Mouse (Mus musculus) heart, embryonic 14.5 days (tissue): ENCODE measurements around the gene Svep1. TPM values are rescaled to one million over a fixed set of nuclear protein-coding genes. Genes with fewer than 3 reads are reported as not detected.
A peak's percentile ranks its signal among the peaks of the same experiment; 100 is the strongest.

ENCODE experiments used
- ATAC-seq: fragments of 200-750 bp; cut with Nextera tagmentation; 2 replicates; pipeline ENCODE4 v1.8.0; 2017; ENCODE audit warnings: low read depth, moderate TSS enrichment; ENCODE audit not compliant: insufficient number of reproducible peaks, insufficient read depth, low FRiP score
- H3K27ac ChIP-seq, 2 experiments: fragments of 200-500 bp in 1 of 2; fragments of 300-500 bp in 1 of 2; sonication (generic) in 1 of 2; replicated peaks in 1 of 2; 2 replicates each; pipeline ENCODE4 v1.5.1; 2012 to 2014; ENCODE audit warnings: low read depth in 2 of 2, low read length in 2 of 2, control low read depth in 1 of 2, mild to moderate bottlenecking in 1 of 2, mixed read lengths in 1 of 2; ENCODE audit not compliant: control insufficient read depth in 1 of 2, insufficient read depth in 1 of 2
- H3K27me3 ChIP-seq: fragments of 300-500 bp; sonication (generic); 2 replicates; pipeline ENCODE4 v1.6.1; 2014; ENCODE audit warnings: mild to moderate bottlenecking, low read length, control low read depth; ENCODE audit not compliant: control insufficient read depth, insufficient read depth
- H3K36me3 ChIP-seq: fragments of 300-500 bp; sonication (generic); 2 replicates; pipeline ENCODE4 v1.6.1; 2014; ENCODE audit warnings: mild to moderate bottlenecking, control low read depth, low read length, mixed read lengths; ENCODE audit not compliant: control insufficient read depth, insufficient read depth
- H3K4me1 ChIP-seq, 2 experiments: fragments of 200-500 bp in 1 of 2; fragments of 300-500 bp in 1 of 2; sonication (generic) in 1 of 2; 2 replicates each; pipeline ENCODE4 v1.6.1; 2012 to 2014; ENCODE audit warnings: low read length in 2 of 2, control low read depth in 1 of 2, mixed read lengths in 1 of 2; ENCODE audit not compliant: control insufficient read depth in 2 of 2, insufficient read depth in 2 of 2
- H3K4me2 ChIP-seq: fragments of 300-500 bp; sonication (generic); 2 replicates; pipeline ENCODE4 v1.6.1; 2014; ENCODE audit warnings: mild to moderate bottlenecking, low read length
- H3K4me3 ChIP-seq, 2 experiments: fragments of 200-500 bp in 1 of 2; fragments of 300-500 bp in 1 of 2; sonication (generic) in 1 of 2; 2 replicates each; pipeline ENCODE4 v1.5.1; 2012 to 2014; ENCODE audit warnings: low read length in 2 of 2, mild to moderate bottlenecking in 2 of 2, control low read depth in 1 of 2, low read depth in 1 of 2, moderate library complexity in 1 of 2; ENCODE audit not compliant: control insufficient read depth in 1 of 2, insufficient read depth in 1 of 2
- H3K9ac ChIP-seq: fragments of 300-500 bp; sonication (generic); 2 replicates; pipeline ENCODE4 v1.6.1; 2014; ENCODE audit warnings: mild to moderate bottlenecking, low read length
- H3K9me3 ChIP-seq: fragments of 300-500 bp; sonication (generic); 2 replicates; pipeline ENCODE4 v1.6.1; 2016; ENCODE audit warnings: low read length, control low read depth; ENCODE audit not compliant: control insufficient read depth
- WGBS: fragments of 180-500 bp; shearing (Covaris S2); extraction: QIAGEN DNeasy Blood & Tissue Kit; methylation state at CpG from one replicate; pipeline ENCODE4 v1.1.7; 2014; 5-methylcytosine and 5-hydroxymethylcytosine counted together
- polyA plus RNA-seq: library from polyadenylated mRNA; unstranded; fragments of >200 nt; fragmentation: Nextera tagmentation; extraction: Ambion mirVana; gene quantifications from 2 replicates; pipeline ENCODE4 v1.2.1, GENCODE M21; 2014

The Svep1 gene
- 2.4 and 2.8 TPM in 2 replicates for polyA plus RNA-seq

DNA sequence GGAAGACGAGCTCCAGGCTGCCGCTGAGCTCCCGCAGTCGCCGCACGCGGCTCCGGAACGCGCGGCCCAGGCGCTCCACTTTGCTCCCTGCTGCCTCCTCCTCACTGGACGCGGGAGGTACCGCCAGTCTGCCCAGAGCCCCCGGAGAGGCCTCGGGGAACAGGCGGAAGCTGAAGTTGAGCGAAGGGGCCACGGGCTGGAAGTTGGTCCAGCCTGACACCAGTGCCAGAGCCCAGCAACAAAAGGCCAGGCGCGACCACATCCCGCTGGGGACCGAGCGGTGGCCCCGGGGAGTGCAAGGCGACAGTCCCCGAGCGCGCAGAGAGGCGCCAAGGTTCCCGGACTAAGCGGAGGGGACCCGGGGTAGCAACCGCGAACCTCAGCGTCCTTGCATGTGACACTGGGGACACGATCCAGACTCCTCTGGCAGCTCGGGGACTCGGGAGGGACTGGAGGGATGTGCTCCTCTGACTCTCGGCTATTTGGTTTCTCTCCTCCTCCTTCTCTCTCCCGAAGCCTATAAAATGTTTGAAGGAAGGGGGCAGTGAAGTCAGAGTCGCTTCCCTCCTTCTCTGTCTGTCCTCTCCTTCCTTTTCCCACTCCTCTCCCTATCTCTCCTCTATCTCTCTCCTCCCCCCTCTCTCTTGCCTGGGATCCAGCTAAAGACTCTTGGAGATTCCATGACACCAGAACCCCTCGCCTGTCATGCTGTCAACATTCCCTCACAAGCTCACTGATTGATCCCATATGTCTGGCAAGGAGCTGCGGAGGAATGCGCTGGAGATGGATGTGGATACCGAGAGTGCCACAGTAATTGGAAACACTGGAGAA is at the start of gene Svep1:
Gene Svep1, minus strand, starts transcription at position 745 of the 831 bp plus-strand sequence.
- Histone ChIP-seq H3K4me3 (peak within 1 kb of the TSS; percentile 56 to 60), H3K9ac (peak within 1 kb of the TSS; percentile 68), H3K27me3 (peaks cover 70% of the 10 kb centered on the region), H3K4me2 (peak within 1 kb of the TSS; percentile 94), H3K4me1 (peaks cover 0 to 12% of the 10 kb centered on the region in 2 experiments), H3K9me3 (no peaks in the 10 kb centered on the region), H3K36me3 (no peaks in the 10 kb centered on the region), H3K27ac (peak within 1 kb of the TSS; percentile 4 to 15; a peak in 1 of 4 replicates)
- WGBS: 1% methylated on average over 47 of the region's 47 CpGs
- ATAC-seq: peak; percentile 68; the same call in 1 of the 2 replicates

DNA sequence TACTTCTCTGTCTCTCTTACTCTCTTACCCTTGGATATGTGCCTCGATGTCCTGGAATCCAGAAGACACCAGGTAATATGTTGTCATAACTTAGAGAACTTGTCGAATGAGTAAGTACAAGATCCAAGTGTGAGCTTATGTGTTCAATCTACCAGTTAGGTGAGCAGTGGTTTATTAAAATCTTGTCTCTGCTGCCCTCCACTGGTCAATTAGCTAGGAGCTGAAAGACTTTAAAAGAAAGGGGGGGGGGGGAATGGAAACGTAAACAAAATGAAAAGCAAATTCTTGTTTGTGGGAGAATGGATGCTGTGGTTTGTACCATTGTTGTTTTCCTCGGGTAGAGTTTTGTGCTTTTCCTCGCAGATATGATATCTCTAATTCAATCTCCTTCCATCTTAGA is 46.8 kb upstream of the Svep1 start:
- Histone ChIP-seq H3K27me3 (no peaks in the 10 kb centered on the region), H3K9me3 (no peaks in the 10 kb centered on the region), H3K9ac (no peak overlapping the region), H3K36me3 (no peaks in the 10 kb centered on the region), H3K4me3 (no peak overlapping the region), H3K27ac (no peak overlapping the region), H3K4me2 (no peak overlapping the region), H3K4me1 (no peaks in the 10 kb centered on the region)
- no peak for ATAC-seq
- 27% methylated on average over 5 of the region's 5 CpGs for WGBS

DNA sequence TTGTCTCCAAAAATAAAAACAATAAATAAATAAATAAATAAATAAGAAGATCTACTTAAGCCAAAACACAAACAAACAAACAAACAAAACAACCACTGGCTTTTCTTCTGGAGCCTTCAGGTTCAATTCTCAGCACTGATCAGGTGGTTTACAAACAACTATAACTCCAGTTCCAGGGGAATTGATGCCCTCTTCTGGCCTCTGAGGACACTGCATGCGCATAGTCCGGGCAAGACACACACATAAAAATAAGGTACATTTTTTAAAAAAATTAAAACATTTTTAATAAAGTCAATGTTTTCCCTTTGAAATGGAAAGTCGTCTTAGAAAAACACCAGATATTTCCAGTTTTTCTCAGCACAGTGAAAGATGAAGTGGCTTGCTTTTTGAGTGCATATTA is 45.7 kb upstream of the Svep1 start:
- WGBS: 82% methylated on average over 3 of the region's 3 CpGs
- ATAC-seq: no peak

DNA sequence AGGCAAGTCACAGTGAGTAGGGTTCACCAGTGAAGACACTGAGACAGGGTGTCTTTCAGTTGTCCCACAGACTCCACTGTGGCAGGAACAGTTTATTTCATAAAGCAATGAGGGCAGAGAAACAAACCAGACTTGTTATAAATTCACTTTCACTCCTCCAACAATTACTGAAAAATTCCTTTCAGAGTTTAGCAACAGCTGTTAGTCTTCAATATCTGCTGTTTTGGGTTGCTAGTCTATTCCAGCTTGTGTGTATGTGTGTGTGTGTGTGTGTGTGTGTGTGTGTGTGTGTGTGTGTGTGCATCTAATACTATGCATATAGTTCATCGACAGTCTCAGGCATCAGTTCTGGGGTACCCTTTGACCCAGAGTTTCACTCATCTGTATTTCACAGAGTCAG is 38.9 kb upstream of the Svep1 start:
- Histone ChIP-seq H3K4me2 (no peak overlapping the region), H3K27ac (no peak overlapping the region), H3K4me1 (no peaks in the 10 kb centered on the region), H3K36me3 (no peaks in the 10 kb centered on the region), H3K4me3 (no peak overlapping the region), H3K9ac (no peak overlapping the region), H3K27me3 (no peaks in the 10 kb centered on the region), H3K9me3 (no peaks in the 10 kb centered on the region)
- ATAC-seq: no peak
- WGBS: 85% methylated on average over 1 of the region's 1 CpGs

More for the DNA sequence above, 45.7 kb upstream of the Svep1 start:
- Histone ChIP-seq H3K27me3 (no peaks in the 10 kb centered on the region), H3K27ac (no peak overlapping the region), H3K4me2 (no peak overlapping the region), H3K36me3 (no peaks in the 10 kb centered on the region), H3K9ac (no peak overlapping the region), H3K4me3 (no peak overlapping the region), H3K4me1 (no peaks in the 10 kb centered on the region), H3K9me3 (no peaks in the 10 kb centered on the region)

DNA sequence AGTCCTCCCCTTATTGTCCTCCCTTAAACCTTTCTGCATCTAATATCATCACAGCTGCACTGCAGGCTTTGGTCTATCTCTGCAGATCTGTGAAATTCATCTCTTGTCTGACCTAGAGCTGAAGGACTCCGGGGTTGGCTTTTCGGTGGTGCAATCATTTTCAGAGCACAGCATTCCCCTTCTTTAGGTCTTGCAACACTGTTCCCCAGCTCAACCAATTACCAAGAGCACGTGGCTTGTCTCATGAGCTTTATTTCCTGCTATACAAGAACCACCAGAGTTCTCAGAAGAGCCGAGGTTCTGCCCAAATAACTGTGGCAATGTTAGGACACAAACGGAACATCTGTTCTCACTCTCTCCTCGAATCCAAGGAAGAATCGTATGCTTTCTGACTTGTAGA is 33.8 kb upstream of the Svep1 start:
- WGBS: 80% methylated on average over 7 of the region's 7 CpGs
- no peak overlapping the region for H3K4me3 ChIP-seq
- no peaks in the 10 kb centered on the region for H3K4me1 ChIP-seq
- H3K4me2 ChIP-seq: no peak overlapping the region
- no peak for ATAC-seq
- no peak overlapping the region for H3K9ac ChIP-seq
- no peaks in the 10 kb centered on the region for H3K27me3 ChIP-seq
- H3K36me3 ChIP-seq: no peaks in the 10 kb centered on the region
- no peak overlapping the region for H3K27ac ChIP-seq
- H3K9me3 ChIP-seq: no peaks in the 10 kb centered on the region

DNA sequence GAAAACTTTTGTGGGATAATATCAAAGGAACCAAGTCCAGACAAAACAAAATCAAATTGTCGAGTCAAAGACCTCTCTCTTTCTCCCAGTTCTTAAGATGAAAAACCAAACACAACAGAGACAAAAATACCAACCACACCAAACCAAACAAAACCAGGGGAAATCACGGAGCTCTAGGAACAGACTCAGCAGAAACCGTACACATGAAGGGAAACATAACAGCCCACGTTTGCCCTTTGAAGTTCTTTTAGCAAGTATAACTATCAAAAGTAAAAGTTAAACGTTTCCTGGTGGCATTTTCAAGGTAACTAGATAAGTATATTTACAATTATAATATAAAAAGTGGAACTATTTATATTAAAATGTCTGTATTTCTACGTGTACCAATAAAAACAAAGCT is 29.2 kb upstream of the Svep1 start:
- no peaks in the 10 kb centered on the region for H3K36me3 ChIP-seq
- no peak overlapping the region for H3K4me2 ChIP-seq
- H3K9ac ChIP-seq: no peak overlapping the region
- no peak overlapping the region for H3K27ac ChIP-seq
- no peak for ATAC-seq
- WGBS: 61% methylated on average over 6 of the region's 6 CpGs
- no peak overlapping the region for H3K4me3 ChIP-seq
- H3K27me3 ChIP-seq: no peaks in the 10 kb centered on the region
- H3K9me3 ChIP-seq: no peaks in the 10 kb centered on the region
- no peaks in the 10 kb centered on the region for H3K4me1 ChIP-seq

DNA sequence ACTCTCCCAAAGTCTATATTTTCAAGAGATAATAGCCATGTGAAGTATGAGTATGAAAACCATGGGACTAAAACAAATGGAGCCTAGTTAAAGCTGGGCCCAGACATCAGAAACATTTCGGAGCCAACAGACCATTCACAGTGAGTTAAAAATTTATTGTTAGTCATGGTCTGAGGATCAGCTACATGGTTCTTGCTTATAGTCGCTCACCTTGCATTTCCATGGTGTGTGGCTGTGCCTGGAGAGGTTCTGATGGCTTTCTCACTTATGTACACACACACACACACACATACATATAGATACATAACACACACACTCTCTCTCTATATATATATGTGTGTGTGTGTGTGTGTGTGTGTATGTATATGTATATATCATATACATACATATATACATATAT is 16.8 kb upstream of the Svep1 start:
- H3K4me1 ChIP-seq: no peaks in the 10 kb centered on the region
- no peak overlapping the region for H3K4me3 ChIP-seq
- H3K9ac ChIP-seq: no peak overlapping the region
- H3K9me3 ChIP-seq: no peaks in the 10 kb centered on the region
- H3K27ac ChIP-seq: no peak overlapping the region
- no peaks in the 10 kb centered on the region for H3K36me3 ChIP-seq
- 0 out of 2 replicates have a peak, but pooled peaks cover 5% of the 10 kb centered on the region for H3K27me3 ChIP-seq
- H3K4me2 ChIP-seq: no peak overlapping the region
- WGBS: 84% methylated on average over 2 of the region's 2 CpGs
- no peak for ATAC-seq
